Mouse (Mus musculus) Muller cell, postnatal 12 days (primary cell): ENCODE results near the gene Ror1.
A peak's percentile ranks its signal among the peaks of the same experiment; 100 is the strongest.

ENCODE experiments used
- DNase-seq: peaks from one replicate; pipeline ENCODE4 v3.0.0-alpha.2; 2015; ENCODE audit errors: inconsistent ontology term

The Ror1 gene

GRCm38 (mm10) chr4:100158401-100158800, 62.8 kb downstream of the Ror1 start:
- no peak for DNase-seq

GRCm38 (mm10) chr4:100160156-100160555, 64.6 kb downstream of the Ror1 start:
- DNase-seq = no peak

- DNase-seq = no peak
Measured at GRCm38 (mm10) chr4:100165790-100166189, 70.2 kb downstream of the Ror1 start.

- peak; percentile 60 for DNase-seq
Measured at GRCm38 (mm10) chr4:100166871-100167270, 71.3 kb downstream of the Ror1 start.

GRCm38 (mm10) chr4:100169683-100170082, 74.1 kb downstream of the Ror1 start:
- DNase-seq = no peak

GRCm38 (mm10) chr4:100170161-100170650, 74.6 kb downstream of the Ror1 start:
- DNase-seq = peak; percentile 86

- no peak for DNase-seq
Measured at GRCm38 (mm10) chr4:100170743-100171142, 75.2 kb downstream of the Ror1 start.

GRCm38 (mm10) chr4:100171483-100171898, 75.9 kb downstream of the Ror1 start:
- DNase-seq = no peak

GRCm38 (mm10) chr4:100175594-100175993, 80.0 kb downstream of the Ror1 start:
- DNase-seq = no peak

GRCm38 (mm10) chr4:100178316-100178715, 82.7 kb downstream of the Ror1 start:
- DNase-seq = no peak

- DNase-seq = peak; percentile 86
Measured at GRCm38 (mm10) chr4:100181676-100182075, 86.1 kb downstream of the Ror1 start.

GRCm38 (mm10) chr4:100186781-100187180, 91.2 kb downstream of the Ror1 start:
- no peak for DNase-seq

- no peak for DNase-seq
Measured at GRCm38 (mm10) chr4:100187563-100188200, 92.1 kb downstream of the Ror1 start.

- DNase-seq = peak; percentile 90
Measured at GRCm38 (mm10) chr4:100188201-100188699, 92.7 kb downstream of the Ror1 start.

- DNase-seq = no peak
Measured at GRCm38 (mm10) chr4:100191483-100191882, 95.9 kb downstream of the Ror1 start.

- DNase-seq = no peak
Measured at GRCm38 (mm10) chr4:100194136-100194535, 98.5 kb downstream of the Ror1 start.

GRCm38 (mm10) chr4:100196255-100196793, 100.7 kb downstream of the Ror1 start:
- no peak for DNase-seq

GRCm38 (mm10) chr4:100198275-100198674, 102.7 kb downstream of the Ror1 start:
- no peak for DNase-seq

GRCm38 (mm10) chr4:100201322-100201721, 105.7 kb downstream of the Ror1 start:
- no peak for DNase-seq

GRCm38 (mm10) chr4:100203066-100203465, 107.5 kb downstream of the Ror1 start:
- no peak for DNase-seq

- DNase-seq = no peak
Measured at GRCm38 (mm10) chr4:100203688-100204087, 108.1 kb downstream of the Ror1 start.

GRCm38 (mm10) chr4:100204381-100204780, 108.8 kb downstream of the Ror1 start:
- no peak for DNase-seq

- DNase-seq = no peak
Measured at GRCm38 (mm10) chr4:100208081-100208480, 112.5 kb downstream of the Ror1 start.
